Mouse (Mus musculus): Measurements from ENCODE around the gene Gas2. TPM values are rescaled to one million over a fixed set of nuclear protein-coding genes. Genes with fewer than 3 reads are reported as not detected.

Gas2 gene
- polyA plus RNA-seq, 1 experiment from 2014 or later, result 17.5 TPM

DNA sequence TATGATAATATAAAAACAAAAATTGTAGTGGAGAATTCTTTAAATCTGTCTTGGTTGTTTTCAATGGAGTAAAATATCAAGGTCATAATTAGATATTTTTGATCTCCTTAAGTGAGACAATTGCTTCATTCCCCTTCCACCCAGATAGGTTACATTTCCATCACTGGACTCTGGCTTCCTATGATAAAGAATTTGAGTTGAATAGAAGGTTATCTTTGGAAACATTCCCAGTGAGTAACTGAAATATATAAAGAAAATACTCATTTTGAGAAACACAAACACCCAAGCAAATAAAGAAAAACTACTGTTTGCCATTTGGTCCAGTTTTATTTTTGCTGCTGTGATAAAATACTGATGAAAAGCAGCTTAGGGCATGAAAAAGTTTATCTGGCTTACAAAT, 10.8 kb downstream of the Gas2 start:
- Histone ChIP-seq H3K4me3 (ENCODE audit: low read depth, low read length) (no peak overlapping the region), H3K4me1 (ENCODE audit: control insufficient read depth, insufficient read depth, low read length) (no peaks in the 10 kb centered on the region), H3K4me2 (replicated peaks; ENCODE audit: low read depth, low read length) (no peak overlapping the region), H3K36me3 (ENCODE audit: control insufficient read depth, insufficient read depth, low read length) (no peaks in the 10 kb centered on the region), H3K27ac (ENCODE audit: low read length) (no peak overlapping the region), H3K27me3 (ENCODE audit: control insufficient read depth, insufficient read depth, low read length) (no peaks in the 10 kb centered on the region), H3K9me3 (ENCODE audit: control insufficient read depth, low read depth, low read length) (no peaks in the 10 kb centered on the region), H3K9ac (replicated peaks; ENCODE audit: low read depth, low read length) (no peak overlapping the region)
- no peak for ATAC-seq (ENCODE audit: insufficient number of reproducible peaks, insufficient read depth, low FRiP score, low read depth)

DNA sequence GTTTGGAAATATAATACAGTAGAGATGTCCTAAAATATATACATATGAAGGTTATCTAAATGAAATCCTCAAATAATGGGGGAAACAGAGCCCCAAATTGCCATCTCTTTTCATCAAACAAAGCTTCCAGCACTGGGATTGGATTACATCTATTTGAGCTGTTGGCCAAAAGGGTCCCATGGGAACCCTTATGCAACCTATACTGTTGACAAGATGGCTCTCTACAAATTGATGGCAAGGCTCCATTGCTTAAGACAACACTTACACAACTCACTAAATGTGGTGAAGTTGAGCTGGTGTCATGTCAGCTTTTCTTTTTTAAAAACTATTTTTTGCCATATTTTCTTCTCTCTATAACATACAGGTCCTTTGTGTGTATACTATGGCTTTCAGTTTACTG, 14.5 kb downstream of the Gas2 start:
- no peaks in the 10 kb centered on the region for H3K36me3 ChIP-seq (ENCODE audit: control insufficient read depth, insufficient read depth, low read length)
- no peak overlapping the region for H3K4me3 ChIP-seq (ENCODE audit: low read depth, low read length)
- no peaks in the 10 kb centered on the region for H3K27me3 ChIP-seq (ENCODE audit: control insufficient read depth, insufficient read depth, low read length)
- no peak for ATAC-seq (ENCODE audit: insufficient number of reproducible peaks, insufficient read depth, low FRiP score, low read depth)
- H3K9me3 ChIP-seq (ENCODE audit: control insufficient read depth, low read depth, low read length), result no peaks in the 10 kb centered on the region
- H3K9ac ChIP-seq (replicated peaks; ENCODE audit: low read depth, low read length), result no peak overlapping the region
- no peak overlapping the region for H3K4me2 ChIP-seq (replicated peaks; ENCODE audit: low read depth, low read length)
- H3K27ac ChIP-seq (ENCODE audit: low read length), result no peak overlapping the region
- H3K4me1 ChIP-seq (ENCODE audit: control insufficient read depth, insufficient read depth, low read length), result 0 out of 2 replicates have a peak, but pooled peaks cover 4% of the 10 kb centered on the region

DNA sequence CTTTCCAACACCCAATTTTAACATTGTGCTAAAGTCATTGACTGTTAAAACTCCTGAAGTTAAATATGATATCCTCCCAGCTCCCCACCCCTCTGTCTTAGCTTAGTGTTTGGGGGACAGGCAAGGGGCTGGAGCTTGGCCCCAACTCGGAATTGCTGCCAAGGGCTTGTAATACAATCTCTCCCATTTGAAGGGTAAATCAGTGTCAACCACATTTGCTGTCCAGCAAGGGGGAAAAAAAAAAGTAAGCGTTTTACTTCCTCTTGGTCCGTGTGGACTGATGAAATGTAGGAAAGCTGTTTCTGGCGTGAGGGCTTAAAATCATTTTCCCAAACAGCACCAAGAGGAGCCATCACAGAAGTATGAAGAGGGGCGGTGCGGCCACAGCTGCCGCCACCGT, 16.9 kb downstream of the Gas2 start:
- H3K27me3 ChIP-seq (ENCODE audit: control insufficient read depth, insufficient read depth, low read length), result no peaks in the 10 kb centered on the region
- H3K4me3 ChIP-seq (ENCODE audit: low read depth, low read length), result peak overlapping the region; percentile 48
- WGBS, result 2% methylated on average over 8 of the region's 8 CpGs
- no peaks in the 10 kb centered on the region for H3K9me3 ChIP-seq (ENCODE audit: control insufficient read depth, low read depth, low read length)
- peak overlapping the region; percentile 62 for H3K4me2 ChIP-seq (replicated peaks; ENCODE audit: low read depth, low read length)
- peak; percentile 66 for ATAC-seq (ENCODE audit: insufficient number of reproducible peaks, insufficient read depth, low FRiP score, low read depth)
- 0 out of 2 replicates have a peak, but pooled peaks cover 4% of the 10 kb centered on the region for H3K4me1 ChIP-seq (ENCODE audit: control insufficient read depth, insufficient read depth, low read length)
- H3K36me3 ChIP-seq (ENCODE audit: control insufficient read depth, insufficient read depth, low read length), result no peaks in the 10 kb centered on the region
- peak overlapping the region; percentile 34 for H3K9ac ChIP-seq (replicated peaks; ENCODE audit: low read depth, low read length)
- H3K27ac ChIP-seq (ENCODE audit: low read length), result peak overlapping the region; percentile 94

DNA sequence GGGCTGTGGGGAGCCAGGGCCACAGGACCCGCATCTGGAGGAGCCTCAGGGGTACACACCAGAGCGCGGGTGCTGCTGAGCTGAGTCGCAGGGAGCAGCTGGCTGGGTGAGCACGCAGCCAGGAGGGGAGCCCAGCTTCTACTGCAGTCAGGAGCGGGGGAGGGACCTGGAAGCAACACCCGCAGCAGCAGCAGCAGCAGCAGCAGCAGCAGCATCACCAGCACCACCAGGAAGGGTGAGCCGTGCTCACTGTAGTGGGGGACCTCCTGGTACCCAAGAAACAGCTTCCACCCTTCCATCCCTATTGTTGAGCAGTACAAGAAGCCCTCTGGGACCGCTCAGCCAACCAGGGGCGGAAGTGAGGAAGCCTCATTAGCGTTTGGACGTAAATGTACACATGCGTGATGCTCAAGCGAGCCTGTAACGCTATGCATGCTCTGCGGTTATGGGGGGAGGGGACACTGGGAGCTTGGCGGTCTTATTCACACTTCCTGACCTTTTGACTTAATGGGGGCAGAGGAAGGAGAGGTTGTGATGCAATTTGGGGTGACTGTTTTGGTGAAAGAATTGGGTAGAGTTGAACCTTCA, 17.4 kb downstream of the Gas2 start:
- 1% methylated on average over 17 of the region's 17 CpGs for WGBS
- H3K9ac ChIP-seq (replicated peaks; ENCODE audit: low read depth, low read length), result peak overlapping the region; percentile 34

DNA sequence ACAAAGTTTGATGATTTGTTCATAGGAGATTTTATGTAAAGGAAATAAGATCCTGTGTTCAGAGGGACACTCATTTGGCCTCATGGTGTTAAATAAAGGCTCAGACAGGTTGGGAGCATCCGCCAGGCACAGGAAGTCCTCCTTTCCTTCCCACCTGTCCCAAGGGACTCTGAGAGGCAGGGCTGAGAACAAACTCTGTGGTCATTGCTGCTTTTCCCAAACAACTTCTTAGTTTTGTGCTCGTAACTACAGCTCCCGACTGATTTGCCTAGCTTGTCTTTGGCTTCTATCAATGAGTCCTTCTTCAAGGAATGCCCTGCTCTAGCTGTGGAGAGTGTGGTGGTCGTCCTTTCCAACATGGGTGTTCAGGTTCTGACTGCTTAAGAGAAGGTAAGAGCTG, 18.3 kb downstream of the Gas2 start:
- H3K27me3 ChIP-seq (ENCODE audit: control insufficient read depth, insufficient read depth, low read length), result no peaks in the 10 kb centered on the region
- H3K9ac ChIP-seq (replicated peaks; ENCODE audit: low read depth, low read length), result no peak overlapping the region
- no peak overlapping the region for H3K27ac ChIP-seq (ENCODE audit: low read length)
- ATAC-seq (ENCODE audit: insufficient number of reproducible peaks, insufficient read depth, low FRiP score, low read depth), result no peak
- H3K4me2 ChIP-seq (replicated peaks; ENCODE audit: low read depth, low read length), result no peak overlapping the region
- whole genome bisulfite sequencing, result 80% methylated on average over 4 of the region's 4 CpGs
- no peaks in the 10 kb centered on the region for H3K9me3 ChIP-seq (ENCODE audit: control insufficient read depth, low read depth, low read length)
- no peaks in the 10 kb centered on the region for H3K36me3 ChIP-seq (ENCODE audit: control insufficient read depth, insufficient read depth, low read length)
- H3K4me1 ChIP-seq (ENCODE audit: control insufficient read depth, insufficient read depth, low read length), result 0 out of 2 replicates have a peak, but pooled peaks cover 4% of the 10 kb centered on the region
- H3K4me3 ChIP-seq (ENCODE audit: low read depth, low read length), result no peak overlapping the region

More for the DNA sequence above, 17.4 kb downstream of the Gas2 start:
- Histone ChIP-seq H3K4me2 (replicated peaks; ENCODE audit: low read depth, low read length) (peak overlapping the region; percentile 62), H3K4me3 (ENCODE audit: low read depth, low read length) (peak overlapping the region; percentile 48), H3K27ac (ENCODE audit: low read length) (peak overlapping the region; percentile 94), H3K9me3 (ENCODE audit: control insufficient read depth, low read depth, low read length) (no peaks in the 10 kb centered on the region), H3K27me3 (ENCODE audit: control insufficient read depth, insufficient read depth, low read length) (no peaks in the 10 kb centered on the region), H3K4me1 (ENCODE audit: control insufficient read depth, insufficient read depth, low read length) (0 out of 2 replicates have a peak, but pooled peaks cover 4% of the 10 kb centered on the region), H3K36me3 (ENCODE audit: control insufficient read depth, insufficient read depth, low read length) (no peaks in the 10 kb centered on the region)
- ATAC-seq (ENCODE audit: insufficient number of reproducible peaks, insufficient read depth, low FRiP score, low read depth), result peak; percentile 90

DNA sequence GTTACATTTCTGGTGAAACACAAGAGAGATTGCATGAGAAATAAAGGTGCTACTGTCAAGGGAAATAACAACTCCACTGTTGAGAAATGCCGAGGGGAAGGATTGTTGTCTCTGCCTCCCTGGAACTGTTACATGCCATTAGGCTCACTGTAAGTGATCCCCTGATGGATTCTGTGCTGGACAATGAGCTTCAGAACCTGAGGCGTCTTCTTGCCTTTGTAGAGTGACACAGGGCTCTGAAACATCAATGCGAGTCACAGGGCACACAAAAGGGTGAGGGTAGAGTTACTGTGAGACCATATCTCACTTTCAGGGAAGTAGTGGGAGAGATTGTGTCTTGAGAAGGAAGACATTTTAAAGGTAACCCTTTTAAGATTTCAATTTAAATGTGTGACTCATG, 23.5 kb downstream of the Gas2 start:
- Histone ChIP-seq H3K27ac (ENCODE audit: low read length) (no peak overlapping the region), H3K4me2 (replicated peaks; ENCODE audit: low read depth, low read length) (no peak overlapping the region), H3K27me3 (ENCODE audit: control insufficient read depth, insufficient read depth, low read length) (no peaks in the 10 kb centered on the region), H3K9ac (replicated peaks; ENCODE audit: low read depth, low read length) (no peak overlapping the region), H3K4me1 (ENCODE audit: control insufficient read depth, insufficient read depth, low read length) (no peaks in the 10 kb centered on the region), H3K36me3 (ENCODE audit: control insufficient read depth, insufficient read depth, low read length) (no peaks in the 10 kb centered on the region), H3K9me3 (ENCODE audit: control insufficient read depth, low read depth, low read length) (no peaks in the 10 kb centered on the region), H3K4me3 (ENCODE audit: low read depth, low read length) (no peak overlapping the region)
- no peak for ATAC-seq (ENCODE audit: insufficient number of reproducible peaks, insufficient read depth, low FRiP score, low read depth)
- 64% methylated on average over 3 of the region's 3 CpGs for WGBS

DNA sequence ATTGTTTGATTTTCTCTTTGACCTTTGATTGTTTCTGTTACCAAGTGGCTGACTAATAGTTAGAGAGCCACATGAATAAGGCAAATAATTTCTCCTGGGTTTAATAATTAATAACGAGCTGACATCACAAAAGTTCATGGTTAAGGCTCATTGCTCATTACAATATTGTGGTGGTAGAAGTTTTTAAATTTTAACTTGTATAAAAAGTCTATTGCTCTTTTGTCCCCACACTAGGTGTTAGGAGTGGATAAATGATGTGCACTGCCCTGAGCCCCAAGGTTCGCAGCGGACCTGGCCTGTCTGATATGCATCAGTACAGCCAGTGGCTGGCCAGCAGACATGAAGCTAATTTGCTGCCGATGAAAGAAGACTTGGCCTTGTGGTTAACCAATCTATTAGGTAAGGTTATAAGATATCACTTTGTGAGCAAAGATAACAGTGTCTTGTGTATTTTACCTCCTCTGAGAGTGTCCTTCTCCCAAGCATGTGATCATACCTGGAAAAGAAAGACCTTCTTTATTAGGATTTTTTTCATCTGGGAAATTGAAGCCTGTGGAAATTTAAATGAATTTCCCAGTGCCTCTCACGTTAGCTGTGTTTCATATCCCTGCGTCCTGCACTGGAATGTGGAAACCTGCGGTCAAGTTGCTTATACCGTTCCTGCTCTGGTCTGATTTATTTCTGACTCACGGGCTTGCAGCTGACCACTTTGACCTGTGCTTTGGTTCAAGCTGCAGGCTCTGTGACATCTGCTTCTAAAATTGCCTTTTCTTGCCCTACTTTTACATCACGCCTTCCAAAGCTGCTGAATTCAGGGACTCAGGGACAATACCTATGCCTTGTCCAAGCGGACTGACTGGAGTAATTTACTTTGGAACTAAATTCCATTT, 26.1 kb downstream of the Gas2 start:
- H3K27me3 ChIP-seq (ENCODE audit: control insufficient read depth, insufficient read depth, low read length), result no peaks in the 10 kb centered on the region
- H3K4me1 ChIP-seq (ENCODE audit: control insufficient read depth, insufficient read depth, low read length), result no peaks in the 10 kb centered on the region
- H3K9me3 ChIP-seq (ENCODE audit: control insufficient read depth, low read depth, low read length), result no peaks in the 10 kb centered on the region
- ATAC-seq (ENCODE audit: insufficient number of reproducible peaks, insufficient read depth, low FRiP score, low read depth), result no peak; the same call in 1 of the 2 replicates
- no peak overlapping the region for H3K9ac ChIP-seq (replicated peaks; ENCODE audit: low read depth, low read length)
- 66% methylated on average over 11 of the region's 11 CpGs for WGBS
- H3K36me3 ChIP-seq (ENCODE audit: control insufficient read depth, insufficient read depth, low read length), result no peaks in the 10 kb centered on the region
- no peak overlapping the region for H3K4me3 ChIP-seq (ENCODE audit: low read depth, low read length)
- H3K4me2 ChIP-seq (replicated peaks; ENCODE audit: low read depth, low read length), result no peak overlapping the region
- no peak overlapping the region for H3K27ac ChIP-seq (ENCODE audit: low read length)

DNA sequence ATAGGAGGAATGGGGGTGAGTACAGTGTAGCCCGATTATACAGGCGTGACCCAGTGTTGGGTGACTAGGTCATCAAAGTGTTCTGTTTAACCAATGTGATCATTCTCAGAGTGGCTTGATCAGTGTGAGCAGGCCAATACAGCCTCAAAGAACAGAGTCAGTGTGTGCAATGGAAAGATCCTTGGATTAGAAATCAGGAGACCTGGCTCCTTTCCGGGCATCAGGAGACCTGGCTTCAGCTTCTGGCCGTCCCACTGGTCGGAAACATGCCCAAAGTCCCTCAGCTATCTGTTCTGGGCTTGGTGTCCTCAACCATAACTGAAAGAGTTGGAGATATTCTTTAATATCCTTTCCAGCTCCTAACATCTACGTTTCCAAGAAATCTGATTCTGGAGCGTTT, 27.8 kb downstream of the Gas2 start:
- no peak overlapping the region for H3K4me3 ChIP-seq (ENCODE audit: low read depth, low read length)
- H3K36me3 ChIP-seq (ENCODE audit: control insufficient read depth, insufficient read depth, low read length), result no peaks in the 10 kb centered on the region
- H3K9me3 ChIP-seq (ENCODE audit: control insufficient read depth, low read depth, low read length), result no peaks in the 10 kb centered on the region
- H3K27me3 ChIP-seq (ENCODE audit: control insufficient read depth, insufficient read depth, low read length), result no peaks in the 10 kb centered on the region
- ATAC-seq (ENCODE audit: insufficient number of reproducible peaks, insufficient read depth, low FRiP score, low read depth), result no peak
- WGBS, result 86% methylated on average over 7 of the region's 7 CpGs
- no peak overlapping the region for H3K9ac ChIP-seq (replicated peaks; ENCODE audit: low read depth, low read length)
- no peaks in the 10 kb centered on the region for H3K4me1 ChIP-seq (ENCODE audit: control insufficient read depth, insufficient read depth, low read length)
- no peak overlapping the region for H3K27ac ChIP-seq (ENCODE audit: low read length)
- no peak overlapping the region for H3K4me2 ChIP-seq (replicated peaks; ENCODE audit: low read depth, low read length)

Measured in stomach, embryonic 14.5 days (tissue).